Mouse (Mus musculus): Measurements from ENCODE around the gene Tyw1. TPM values are rescaled to one million over a fixed set of nuclear protein-coding genes. Genes with fewer than 3 reads are reported as not detected.

The Tyw1 gene
- polyA plus RNA-seq (2014; fragmentation: Nextera tagmentation; extraction: Ambion mirVana), result 28.5 and 32.2 TPM in 2 replicates

- peak within 1 kb of the TSS; percentile 77 for H3K4me3 ChIP-seq (ENCODE audit: low read depth, low read length)
- ATAC-seq (replicated peaks; ENCODE audit: low FRiP score), result peak; percentile 85
- H3K27me3 ChIP-seq (replicated peaks; ENCODE audit: control insufficient read depth, insufficient read depth, low read length), result no peaks in the 10 kb centered on the region
- peak; percentile 92 for DNase-seq (ENCODE audit: low spot score)
- H3K9ac ChIP-seq (ENCODE audit: low read depth, low read length), result peak within 1 kb of the TSS; percentile 81
- H3K36me3 ChIP-seq (ENCODE audit: control insufficient read depth, insufficient read depth, low read length), result peaks cover 27% of the 10 kb centered on the region
- peak within 1 kb of the TSS; percentile 71 for H3K4me2 ChIP-seq
- WGBS, result under 1% methylated on average over 52 of the region's 52 CpGs
- peak within 1 kb of the TSS; percentile 80 for H3K27ac ChIP-seq (ENCODE audit: low read depth, low read length)
- no peaks in the 10 kb centered on the region for H3K9me3 ChIP-seq (ENCODE audit: control insufficient read depth, low read length)
- peaks cover 10% of the 10 kb centered on the region; the same call in 1 of the 2 replicates for H3K4me1 ChIP-seq (replicated peaks; ENCODE audit: control insufficient read depth, insufficient read depth, low read length)
These were observed at the start of gene Tyw1, which contains the start of gene Sbds for GRCm38 (mm10) chr5:130255017-130255720. Tyw1 (plus strand) TSS chr5:130255619. Sbds (minus strand) TSS chr5:130255530.

DNA sequence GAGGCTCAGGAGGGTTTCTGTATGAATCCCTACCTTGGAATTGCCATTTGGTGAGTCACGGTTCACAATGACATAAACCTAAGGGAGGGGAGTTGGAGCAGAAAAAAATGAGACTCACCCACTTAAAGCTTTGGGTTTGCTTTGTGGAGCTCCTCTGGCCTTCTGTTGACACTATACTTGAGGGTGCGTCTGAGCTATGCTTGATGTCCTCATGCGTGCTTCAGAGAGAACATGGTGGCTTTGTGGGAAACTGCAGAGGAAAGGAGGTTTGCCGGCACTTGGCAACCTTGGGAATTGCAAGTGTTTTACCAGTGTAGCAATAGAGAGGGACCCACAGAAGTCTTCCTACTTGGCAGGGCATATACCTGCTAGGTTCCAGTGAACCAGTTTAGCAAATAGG, 48.1 kb upstream of the Tyw1 start:
- H3K9me3 ChIP-seq (ENCODE audit: control insufficient read depth, low read length), result no peaks in the 10 kb centered on the region
- H3K4me3 ChIP-seq (ENCODE audit: low read depth, low read length), result no peak overlapping the region
- no peak for ATAC-seq (replicated peaks; ENCODE audit: low FRiP score)
- no peak overlapping the region for H3K4me2 ChIP-seq
- WGBS, result 93% methylated on average over 4 of the region's 4 CpGs
- no peak for DNase-seq (ENCODE audit: low spot score)
- H3K27ac ChIP-seq (ENCODE audit: low read depth, low read length), result no peak overlapping the region
- peaks cover 32% of the 10 kb centered on the region for H3K36me3 ChIP-seq (ENCODE audit: control insufficient read depth, insufficient read depth, low read length)
- no peak overlapping the region for H3K9ac ChIP-seq (ENCODE audit: low read depth, low read length)
- H3K4me1 ChIP-seq (replicated peaks; ENCODE audit: control insufficient read depth, insufficient read depth, low read length), result no peaks in the 10 kb centered on the region
- H3K27me3 ChIP-seq (replicated peaks; ENCODE audit: control insufficient read depth, insufficient read depth, low read length), result no peaks in the 10 kb centered on the region

DNA sequence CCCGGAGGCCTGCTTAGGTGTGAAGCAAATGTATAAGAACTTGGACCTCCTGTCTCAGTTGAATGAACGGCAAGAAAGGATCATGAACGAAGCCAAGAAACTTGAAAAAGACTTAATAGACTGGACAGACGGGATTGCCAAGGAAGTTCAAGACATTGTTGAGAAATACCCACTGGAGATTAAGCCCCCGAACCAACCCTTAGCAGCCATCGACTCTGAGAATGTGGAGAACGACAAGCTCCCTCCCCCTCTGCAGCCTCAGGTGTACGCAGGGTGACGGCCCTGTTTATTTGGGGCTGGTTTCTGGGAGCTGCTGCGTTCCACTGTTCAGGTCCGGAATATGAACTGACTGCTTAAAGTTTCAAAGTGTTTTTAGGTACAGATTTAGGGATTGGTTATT, 42.5 kb upstream of the Tyw1 start:
- 91% methylated on average over 11 of the region's 11 CpGs for WGBS
- H3K27ac ChIP-seq (ENCODE audit: low read depth, low read length), result no peak overlapping the region
- no peak for DNase-seq (ENCODE audit: low spot score)
- H3K9ac ChIP-seq (ENCODE audit: low read depth, low read length), result no peak overlapping the region
- H3K4me3 ChIP-seq (ENCODE audit: low read depth, low read length), result no peak overlapping the region
- peaks cover 32% of the 10 kb centered on the region for H3K36me3 ChIP-seq (ENCODE audit: control insufficient read depth, insufficient read depth, low read length)
- no peaks in the 10 kb centered on the region for H3K27me3 ChIP-seq (replicated peaks; ENCODE audit: control insufficient read depth, insufficient read depth, low read length)
- no peaks in the 10 kb centered on the region for H3K4me1 ChIP-seq (replicated peaks; ENCODE audit: control insufficient read depth, insufficient read depth, low read length)
- no peaks in the 10 kb centered on the region for H3K9me3 ChIP-seq (ENCODE audit: control insufficient read depth, low read length)
- ATAC-seq (replicated peaks; ENCODE audit: low FRiP score), result no peak
- no peak overlapping the region for H3K4me2 ChIP-seq

DNA sequence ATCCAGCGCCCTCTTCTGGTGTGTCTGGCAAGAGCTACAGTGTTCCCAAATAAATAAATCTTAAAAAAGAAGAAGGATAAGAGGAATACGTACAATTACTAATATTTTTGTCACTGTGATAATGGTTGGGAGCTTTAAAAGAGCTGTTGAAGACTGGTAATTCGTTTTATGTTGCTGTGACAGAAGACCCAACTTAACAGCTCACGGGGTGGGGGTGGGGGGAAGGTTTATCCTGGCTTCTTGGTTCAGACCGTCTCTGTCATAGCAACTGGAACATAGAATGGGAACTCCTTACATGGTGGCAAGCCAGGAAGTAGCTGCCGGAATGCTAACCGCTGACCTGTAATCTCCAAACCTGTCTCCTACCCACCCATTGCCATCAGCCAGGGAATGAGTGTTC, 38.6 kb upstream of the Tyw1 start, which contains the start of gene Tmem248:
TSS of gene Tmem248 (plus strand) at position 301 of the 400 bp plus-strand sequence.
- 77% methylated on average over 7 of the region's 7 CpGs for WGBS
- Histone ChIP-seq H3K4me1 (replicated peaks; ENCODE audit: control insufficient read depth, insufficient read depth, low read length) (peaks cover 5% of the 10 kb centered on the region; the same call in 1 of the 2 replicates), H3K36me3 (ENCODE audit: control insufficient read depth, insufficient read depth, low read length) (peaks cover 11% of the 10 kb centered on the region; the same call in 1 of the 2 replicates), H3K4me3 (ENCODE audit: low read depth, low read length) (no peak within 1 kb of the TSS), H3K9ac (ENCODE audit: low read depth, low read length) (no peak within 1 kb of the TSS), H3K4me2 (no peak within 1 kb of the TSS), H3K27me3 (replicated peaks; ENCODE audit: control insufficient read depth, insufficient read depth, low read length) (no peaks in the 10 kb centered on the region), H3K9me3 (ENCODE audit: control insufficient read depth, low read length) (no peaks in the 10 kb centered on the region), H3K27ac (ENCODE audit: low read depth, low read length) (no peak within 1 kb of the TSS)
- DNase-seq (ENCODE audit: low spot score), result no peak
- ATAC-seq (replicated peaks; ENCODE audit: low FRiP score), result no peak

DNA sequence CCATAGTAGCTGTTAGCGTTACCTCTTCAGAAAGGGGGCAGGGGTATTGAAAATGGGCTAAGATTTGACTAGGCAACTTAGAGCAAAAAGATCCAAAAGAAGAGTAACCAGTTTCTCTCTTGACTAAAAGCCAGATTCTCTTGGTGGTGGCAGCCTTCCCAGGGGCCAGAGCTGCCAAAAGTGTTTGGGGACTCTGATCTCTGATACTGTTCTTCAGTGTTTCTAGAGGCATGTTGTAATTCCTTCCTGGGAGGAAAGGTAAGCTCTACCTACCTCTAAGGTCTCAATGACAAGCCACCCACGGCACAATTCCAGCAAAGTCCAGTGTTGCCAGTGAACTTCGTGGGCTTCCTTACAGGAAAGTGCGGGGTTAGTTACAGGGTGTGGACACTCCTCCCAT, 38.0 kb upstream of the Tyw1 start:
- 82% methylated on average over 4 of the region's 4 CpGs for WGBS
- DNase-seq (ENCODE audit: low spot score), result no peak
- no peaks in the 10 kb centered on the region for H3K27me3 ChIP-seq (replicated peaks; ENCODE audit: control insufficient read depth, insufficient read depth, low read length)
- no peak overlapping the region for H3K4me3 ChIP-seq (ENCODE audit: low read depth, low read length)
- H3K9ac ChIP-seq (ENCODE audit: low read depth, low read length), result no peak overlapping the region
- H3K27ac ChIP-seq (ENCODE audit: low read depth, low read length), result no peak overlapping the region
- H3K4me1 ChIP-seq (replicated peaks; ENCODE audit: control insufficient read depth, insufficient read depth, low read length), result peaks cover 5% of the 10 kb centered on the region; the same call in 1 of the 2 replicates
- no peaks in the 10 kb centered on the region for H3K9me3 ChIP-seq (ENCODE audit: control insufficient read depth, low read length)
- ATAC-seq (replicated peaks; ENCODE audit: low FRiP score), result no peak
- peaks cover 6% of the 10 kb centered on the region; the same call in 1 of the 2 replicates for H3K36me3 ChIP-seq (ENCODE audit: control insufficient read depth, insufficient read depth, low read length)
- no peak overlapping the region for H3K4me2 ChIP-seq

GRCm38 (mm10) chr5:130218336-130218735, 37.1 kb upstream of the Tyw1 start:
- Histone ChIP-seq H3K4me1 (replicated peaks; ENCODE audit: control insufficient read depth, insufficient read depth, low read length) (peaks cover 8% of the 10 kb centered on the region), H3K36me3 (ENCODE audit: control insufficient read depth, insufficient read depth, low read length) (no peaks in the 10 kb centered on the region), H3K4me3 (ENCODE audit: low read depth, low read length) (no peak overlapping the region), H3K27me3 (replicated peaks; ENCODE audit: control insufficient read depth, insufficient read depth, low read length) (no peaks in the 10 kb centered on the region), H3K27ac (ENCODE audit: low read depth, low read length) (no peak overlapping the region), H3K9ac (ENCODE audit: low read depth, low read length) (no peak overlapping the region), H3K4me2 (no peak overlapping the region), H3K9me3 (ENCODE audit: control insufficient read depth, low read length) (no peaks in the 10 kb centered on the region)
- WGBS, result 90% methylated on average over 5 of the region's 5 CpGs
- DNase-seq (ENCODE audit: low spot score) (no peak), ATAC-seq (replicated peaks; ENCODE audit: low FRiP score) (no peak)

DNA sequence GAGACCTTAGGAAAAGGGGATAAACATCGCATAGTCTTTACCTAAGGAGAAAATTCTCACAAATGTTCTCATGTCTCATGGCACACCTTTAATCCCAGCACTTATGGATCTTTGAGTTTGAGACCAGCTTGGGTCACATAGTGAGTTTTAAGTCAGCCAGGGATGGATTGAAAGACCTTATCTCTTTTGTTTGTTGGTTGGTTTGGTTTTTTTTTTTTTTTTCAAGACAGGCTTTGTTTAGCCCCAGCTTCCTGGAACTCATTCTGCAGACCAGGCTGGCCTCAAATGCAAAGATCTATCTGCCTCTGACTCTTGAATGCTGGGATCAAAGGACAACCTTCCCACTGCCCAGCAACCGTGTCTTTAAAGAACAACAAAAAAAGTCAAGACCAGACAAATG, 34.1 kb upstream of the Tyw1 start:
- H3K36me3 ChIP-seq (ENCODE audit: control insufficient read depth, insufficient read depth, low read length), result no peaks in the 10 kb centered on the region
- H3K27me3 ChIP-seq (replicated peaks; ENCODE audit: control insufficient read depth, insufficient read depth, low read length), result no peaks in the 10 kb centered on the region
- peak overlapping the region; percentile 84; the same call in 1 of the 2 replicates for H3K27ac ChIP-seq (ENCODE audit: low read depth, low read length)
- peak overlapping the region; percentile 81 for H3K4me2 ChIP-seq
- DNase-seq (ENCODE audit: low spot score) (no peak), ATAC-seq (replicated peaks; ENCODE audit: low FRiP score) (no peak)
- 54% methylated on average over 2 of the region's 2 CpGs for WGBS
- H3K4me1 ChIP-seq (replicated peaks; ENCODE audit: control insufficient read depth, insufficient read depth, low read length), result peaks cover 20% of the 10 kb centered on the region
- peak overlapping the region; percentile 100 for H3K4me3 ChIP-seq (ENCODE audit: low read depth, low read length)
- peak overlapping the region; percentile 99 for H3K9ac ChIP-seq (ENCODE audit: low read depth, low read length)
- H3K9me3 ChIP-seq (ENCODE audit: control insufficient read depth, low read length), result no peaks in the 10 kb centered on the region

DNA sequence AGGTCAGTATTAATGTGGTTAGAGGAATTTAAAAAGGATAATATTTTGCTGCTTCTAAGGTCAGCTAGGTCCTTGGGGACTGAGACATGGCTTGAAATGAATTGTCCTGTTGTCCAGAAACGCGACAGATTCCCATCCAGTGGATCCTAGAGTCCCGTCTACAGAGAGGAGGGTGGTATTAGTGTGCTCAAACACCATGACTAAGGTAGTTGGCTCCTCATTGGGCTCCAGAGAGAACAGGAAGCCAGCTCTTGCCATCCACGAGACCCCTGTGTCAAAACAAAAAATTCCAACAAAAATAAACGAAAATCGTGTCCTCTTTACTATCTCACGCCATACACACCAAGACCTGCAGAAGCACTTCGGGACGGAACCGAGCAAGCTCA, 33.7 kb upstream of the Tyw1 start:
- H3K4me1 ChIP-seq (replicated peaks; ENCODE audit: control insufficient read depth, insufficient read depth, low read length), result peaks cover 20% of the 10 kb centered on the region
- H3K27ac ChIP-seq (ENCODE audit: low read depth, low read length), result peak overlapping the region; percentile 84
- DNase-seq (ENCODE audit: low spot score) (no peak), ATAC-seq (replicated peaks; ENCODE audit: low FRiP score) (peak; percentile 48)
- peak overlapping the region; percentile 100 for H3K4me3 ChIP-seq (ENCODE audit: low read depth, low read length)
- H3K36me3 ChIP-seq (ENCODE audit: control insufficient read depth, insufficient read depth, low read length), result no peaks in the 10 kb centered on the region
- peak overlapping the region; percentile 99 for H3K9ac ChIP-seq (ENCODE audit: low read depth, low read length)
- H3K27me3 ChIP-seq (replicated peaks; ENCODE audit: control insufficient read depth, insufficient read depth, low read length), result no peaks in the 10 kb centered on the region
- WGBS, result 3% methylated on average over 10 of the region's 10 CpGs
- H3K9me3 ChIP-seq (ENCODE audit: control insufficient read depth, low read length), result no peaks in the 10 kb centered on the region
- H3K4me2 ChIP-seq, result peak overlapping the region; percentile 81

Data from liver, embryonic 11.5 days (tissue).